Mouse (Mus musculus): ENCODE data around the gene Pex11g. TPM values are rescaled to one million over a fixed set of nuclear protein-coding genes. Genes with fewer than 3 reads are reported as not detected.
A peak's percentile ranks its signal among the peaks of the same experiment; 100 is the strongest.

The Pex11g gene
- total RNA-seq (2012; rRNA removed) (0.20 and 0.35 TPM in 2 replicates), polyA plus RNA-seq (2012; ENCODE audit: insufficient read depth in 1 of 2, insufficient read length in 2 of 2, low read depth in 1 of 2, low replicate concordance in 2 of 2, missing spikeins in 1 of 2) (1 to 10 TPM in 1 of 2 experiments, not detected in 1; 1.4 TPM)

- DNase-seq (ENCODE audit: low read depth, low spot score) = peak; percentile 88
- TF ChIP-seq EP300 (IDR thresholded peaks at IDR 0.05; ENCODE audit: low read depth in 1 of 2, low read length in 2 of 2) (no peak), NRF1 (IDR thresholded peaks at IDR 0.05; ENCODE audit: insufficient read depth, low read depth, low read length, poor library complexity, severe bottlenecking) (peak; percentile 75), HCFC1 (IDR thresholded peaks at IDR 0.05; ENCODE audit: low read depth, low read length) (0 out of 2 replicates have a peak, but pooled peaks have one; percentile 46), NELFE (IDR thresholded peaks at IDR 0.05; ENCODE audit: low read depth, low read length) (peak; percentile 55), TBP (IDR thresholded peaks at IDR 0.05; ENCODE audit: low read depth, low read length) (0 out of 2 replicates have a peak, but pooled peaks have one; percentile 17), POLR2A (IDR thresholded peaks at IDR 0.05; ENCODE audit: control insufficient read depth in 1 of 2, insufficient read depth in 1 of 2, low read depth in 1 of 2, low read length in 2 of 2, poor library complexity in 1 of 2) (peak; percentile 22 to 62; a peak in 2 of 4 replicates), TCF12 (IDR thresholded peaks at IDR 0.05; ENCODE audit: low read depth, low read length) (no peak), ZMIZ1 (IDR thresholded peaks at IDR 0.05; ENCODE audit: low read depth, low read length) (0 out of 2 replicates have a peak, but pooled peaks have one; percentile 18)
- H3K79me2 ChIP-seq (ENCODE audit: control insufficient read depth, insufficient read depth, low read length, poor library complexity) = no peaks in the 10 kb centered on the region; the same call in 1 of the 2 replicates
- H3K27ac ChIP-seq (ENCODE audit: control insufficient read depth, low read depth, low read length) = no peak within 1 kb of the TSS
- H3K4me1 ChIP-seq (ENCODE audit: control insufficient read depth in 1 of 2, insufficient read depth in 2 of 2, low read length in 2 of 2) = peaks cover 0 to 14% of the 10 kb centered on the region in 2 experiments; a peak in 2 of 4 replicates
- peaks cover 0 to 7% of the 10 kb centered on the region in 2 experiments; a peak in 1 of 4 replicates for H3K36me3 ChIP-seq (ENCODE audit: control insufficient read depth in 1 of 2, insufficient read depth in 2 of 2, low read length in 2 of 2)
- peak within 1 kb of the TSS; percentile 70 to 89 for H3K4me3 ChIP-seq (ENCODE audit: control insufficient read depth in 1 of 2, insufficient read depth in 1 of 2, low read depth in 2 of 2, low read length in 2 of 2)
- no peaks in the 10 kb centered on the region for H3K9me3 ChIP-seq (replicated peaks; ENCODE audit: insufficient read depth, low read length)
- H3K9ac ChIP-seq (ENCODE audit: control insufficient read depth, low read depth, low read length, poor library complexity, severe bottlenecking) = peak within 1 kb of the TSS; percentile 63
- H3K27me3 ChIP-seq (ENCODE audit: control insufficient read depth in 1 of 2, insufficient read depth in 2 of 2, low read length in 2 of 2) = no peaks in the 10 kb centered on the region
Measured at GRCm38 (mm10) chr8:3467006-3467885, at the start of gene Pex11g. Gene Pex11g, minus strand, starts transcription at chr8:3467680.

GRCm38 (mm10) chr8:3517117-3517495 is 49.6 kb upstream of the Pex11g start:
- Histone ChIP-seq H3K4me3 (ENCODE audit: control insufficient read depth in 1 of 2, insufficient read depth in 1 of 2, low read depth in 2 of 2, low read length in 2 of 2) (peak overlapping the region in 1 of 2 experiments; percentile 68; a peak in 2 of 4 replicates), H3K9ac (ENCODE audit: control insufficient read depth, low read depth, low read length, poor library complexity, severe bottlenecking) (no peak overlapping the region), H3K27me3 (ENCODE audit: control insufficient read depth in 1 of 2, insufficient read depth in 2 of 2, low read length in 2 of 2) (no peaks in the 10 kb centered on the region), H3K4me1 (ENCODE audit: control insufficient read depth in 1 of 2, insufficient read depth in 2 of 2, low read length in 2 of 2) (peaks cover 4 to 8% of the 10 kb centered on the region in 2 experiments), H3K36me3 (ENCODE audit: control insufficient read depth in 1 of 2, insufficient read depth in 2 of 2, low read length in 2 of 2) (peaks cover 0 to 5% of the 10 kb centered on the region in 2 experiments; a peak in 2 of 4 replicates), H3K9me3 (replicated peaks; ENCODE audit: insufficient read depth, low read length) (no peaks in the 10 kb centered on the region), H3K79me2 (ENCODE audit: control insufficient read depth, insufficient read depth, low read length, poor library complexity) (no peaks in the 10 kb centered on the region), H3K27ac (ENCODE audit: control insufficient read depth, low read depth, low read length) (no peak overlapping the region)
- no peak for TF ChIP-seq SMC3 (IDR thresholded peaks at IDR 0.05; ENCODE audit: low read depth, low read length)
- no peak for TF ChIP-seq TAL1 (IDR thresholded peaks at IDR 0.05; ENCODE audit: low read length)
- TF ChIP-seq USF2 (IDR thresholded peaks at IDR 0.05; ENCODE audit: borderline replicate concordance in 1 of 2, insufficient read depth in 1 of 2, low read depth in 1 of 2, low read length in 2 of 2) = no peak
- no peak for TF ChIP-seq HCFC1 (IDR thresholded peaks at IDR 0.05; ENCODE audit: low read depth, low read length)
- no peak for TF ChIP-seq GABPA (IDR thresholded peaks at IDR 0.05; ENCODE audit: low read depth, low read length)
- TF ChIP-seq RCOR1 (IDR thresholded peaks at IDR 0.05; ENCODE audit: low read depth, low read length) = no peak
- TF ChIP-seq ZMIZ1 (IDR thresholded peaks at IDR 0.05; ENCODE audit: low read depth, low read length) = no peak
- no peak for TF ChIP-seq ZKSCAN1 (IDR thresholded peaks at IDR 0.05; ENCODE audit: low read depth, low read length)
- no peak for DNase-seq (ENCODE audit: low read depth, low spot score)

Measured in MEL (cell line).